Comparison of ENCODE assay signal across 22 mouse cellular contexts in genomic region chr11:113122964-113123363, GRCm38 (mm10).
"Had no signal": no experiment of that assay in that cellular context is flagged by ENCODE, and none has a peak within 500 bp of the region (broad histone marks: within the 10 kb centered on the region; RNA-seq: fewer than 3 reads in every experiment).

No protein-coding gene starts in this region.

- H3K9me3 ChIP-seq: limb, embryonic 12.5 days; limb, embryonic 15.5 days; liver, embryonic 12.5 days; liver, embryonic 15.5 days; lung, embryonic 15.5 days; neural tube, embryonic 15.5 days; stomach, embryonic 15.5 days had no signal

- H3K27me3 ChIP-seq: limb, embryonic 12.5 days; limb, embryonic 15.5 days; liver, embryonic 15.5 days; lung, embryonic 15.5 days; neural tube, embryonic 15.5 days; stomach, embryonic 15.5 days had no signal

- H3K27ac ChIP-seq: kidney, postnatal 0 days; left cerebral cortex, adult 2 months; liver, embryonic 12.5 days; liver, embryonic 15.5 days; lung, embryonic 15.5 days; neural tube, embryonic 15.5 days; stomach, embryonic 15.5 days had no signal

- H3K4me3 ChIP-seq: left cerebral cortex, adult 2 months; limb, embryonic 12.5 days; limb, embryonic 15.5 days; liver, embryonic 12.5 days; liver, embryonic 15.5 days; lung, embryonic 15.5 days; myocyte; neural tube, embryonic 15.5 days; stomach, embryonic 15.5 days had no signal

- ATAC-seq: intestine, embryonic 16.5 days; liver, embryonic 12.5 days had no signal

- H3K4me1 ChIP-seq: liver, embryonic 12.5 days; liver, embryonic 15.5 days had no signal

- H3K4me2 ChIP-seq: limb, embryonic 15.5 days; liver, embryonic 12.5 days; liver, embryonic 15.5 days; lung, embryonic 15.5 days; neural tube, embryonic 15.5 days; stomach, embryonic 15.5 days had no signal

- H3K36me3 ChIP-seq: limb, embryonic 15.5 days; liver, embryonic 12.5 days; liver, embryonic 15.5 days; lung, embryonic 15.5 days; neural tube, embryonic 15.5 days; stomach, embryonic 15.5 days had no signal

- H3K9ac ChIP-seq: limb, embryonic 12.5 days; limb, embryonic 15.5 days; liver, embryonic 12.5 days; liver, embryonic 15.5 days; lung, embryonic 15.5 days; neural tube, embryonic 15.5 days; stomach, embryonic 15.5 days had no signal

- DNase-seq: kidney, adult 18-20 months; kidney, postnatal 25 days; layer of hippocampus, postnatal 36 days; lung, adult 18-20 months; lung, postnatal 10 days; lung, postnatal 36 days; midbrain, embryonic 14.5 days; retina, postnatal 1 day; right cerebral cortex, postnatal 25 days; spleen, adult 18-20 months; thymus, postnatal 25 days had no signal
